Mouse (Mus musculus): ENCODE data around the gene Dis3l.

DNA sequence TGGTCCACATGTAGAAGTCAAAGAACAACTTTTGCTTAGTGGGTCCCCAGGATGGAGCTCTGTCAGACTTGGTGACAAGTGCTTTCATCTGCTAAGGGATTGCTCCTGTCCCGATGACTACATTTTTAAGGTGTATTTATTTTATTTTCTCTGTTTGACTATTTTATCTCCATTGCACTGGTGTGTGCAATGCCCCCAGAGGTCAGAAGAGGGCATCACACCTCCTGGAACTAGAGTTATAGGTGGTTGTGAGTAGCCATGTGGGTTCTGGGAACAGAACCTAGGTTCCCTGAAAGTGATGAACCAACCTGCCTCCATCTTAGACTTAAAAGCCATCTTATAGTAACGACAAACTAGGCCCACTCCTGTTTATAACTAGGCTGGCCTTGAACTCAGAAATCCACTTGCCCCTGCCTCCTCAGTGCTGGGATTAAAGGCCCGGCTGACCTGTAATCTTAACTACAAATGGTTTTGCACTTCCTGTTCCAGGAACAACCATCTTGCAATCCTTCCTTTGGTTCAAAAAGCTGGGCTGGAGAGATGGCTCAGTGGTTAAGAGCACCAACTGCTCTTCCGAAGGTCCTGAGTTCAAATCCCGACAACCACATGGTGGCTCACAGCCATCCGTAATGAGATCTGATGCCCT lies 62.3 kb downstream of the Dis3l start:
- no peak for TF ChIP-seq CTCF (IDR thresholded peaks at IDR 0.05; ENCODE audit: extremely low read depth, insufficient read depth, insufficient read length, insufficient replicate concordance)
- TF ChIP-seq POLR2A (IDR thresholded peaks at IDR 0.05; ENCODE audit: low read depth, low read length) = no peak
